In genomic region chr5:30825821-30826220, GRCm38 (mm10) we compare ENCODE assay signal across 15 mouse cellular contexts. TPM values are rescaled to one million over a fixed set of nuclear protein-coding genes. Genes with fewer than 3 reads are reported as not detected.
DNase-seq lines count a peak whose midpoint lies in the region; ATAC-seq and TF ChIP-seq lines count a peak whose summit lies in the region.
"Had no signal": no experiment of that assay in that cellular context is flagged by ENCODE, and none has a peak within 500 bp of the region (broad histone marks: within the 10 kb centered on the region; RNA-seq: fewer than 3 reads in every experiment).

No protein-coding gene starts in this region.

- H3K27ac ChIP-seq in layer of hippocampus, adult 2 months = peak overlapping the region; percentile 40
- no peak overlapping the region for H3K27ac ChIP-seq in stomach, embryonic 16.5 days (ENCODE audit: low read length)
- no peak overlapping the region for H3K27ac ChIP-seq in stomach, postnatal 0 days (replicated peaks)
- no peak overlapping the region for H3K27ac ChIP-seq in neural tube, embryonic 15.5 days (replicated peaks)
- H3K27ac ChIP-seq: limb, embryonic 12.5 days; neural tube, embryonic 13.5 days had no signal

- no peak for DNase-seq in cerebellum, postnatal 4 days (ENCODE audit: low spot score in 2 of 2)
- no peak for DNase-seq in layer of hippocampus, adult 2 months (ENCODE audit: low spot score in 2 of 2)
- no peak for DNase-seq in layer of hippocampus, adult 8-10 months (ENCODE audit: low spot score in 2 of 2)
- no peak for DNase-seq in stomach, postnatal 0 days (ENCODE audit: low spot score)
- DNase-seq in adrenal gland, adult (ENCODE audit: inconsistent age in 2 of 2, low spot score in 1 of 2) = no peak
- DNase-seq: kidney, adult 2 months; lung, postnatal 36 days; thymus, adult 2 months had no signal

- H3K4me3 ChIP-seq in layer of hippocampus, adult 2 months = no peak overlapping the region
- no peak overlapping the region for H3K4me3 ChIP-seq in stomach, embryonic 16.5 days (replicated peaks; ENCODE audit: low read length)
- H3K4me3 ChIP-seq in stomach, postnatal 0 days (ENCODE audit: low read depth, low read length) = no peak overlapping the region
- H3K4me3 ChIP-seq in neural tube, embryonic 15.5 days (replicated peaks) = no peak overlapping the region
- H3K4me3 ChIP-seq: limb, embryonic 12.5 days; neural tube, embryonic 13.5 days had no signal

- WGBS in stomach, embryonic 16.5 days = 70% methylated on average over 6 of the region's 6 CpGs
- 59% methylated on average over 6 of the region's 6 CpGs for WGBS in stomach, postnatal 0 days
- WGBS in neural tube, embryonic 15.5 days = 74% methylated on average over 6 of the region's 6 CpGs

- H3K27me3 ChIP-seq in stomach, embryonic 16.5 days (ENCODE audit: control insufficient read depth, insufficient read depth, low read length) = no peaks in the 10 kb centered on the region
- no peaks in the 10 kb centered on the region for H3K27me3 ChIP-seq in stomach, postnatal 0 days (ENCODE audit: control insufficient read depth, insufficient read depth, low read length)
- no peaks in the 10 kb centered on the region for H3K27me3 ChIP-seq in neural tube, embryonic 15.5 days (replicated peaks)
- H3K27me3 ChIP-seq: limb, embryonic 12.5 days; neural tube, embryonic 13.5 days had no signal

- no peaks in the 10 kb centered on the region for H3K36me3 ChIP-seq in stomach, embryonic 16.5 days (ENCODE audit: control insufficient read depth, insufficient read depth, low read length)
- H3K36me3 ChIP-seq in stomach, postnatal 0 days (ENCODE audit: control insufficient read depth, insufficient read depth, low read length) = no peaks in the 10 kb centered on the region
- H3K36me3 ChIP-seq in neural tube, embryonic 15.5 days = no peaks in the 10 kb centered on the region
- H3K36me3 ChIP-seq: limb, embryonic 12.5 days; neural tube, embryonic 13.5 days had no signal

- TF ChIP-seq CTCF in layer of hippocampus, adult 2 months (conservative IDR thresholded peaks at IDR 0.05) = no peak
- no peak for TF ChIP-seq CTCF in stomach, postnatal 0 days (IDR thresholded peaks at IDR 0.05; ENCODE audit: low read depth)

- no peak for TF ChIP-seq EP300 in stomach, postnatal 0 days (optimal IDR thresholded peaks at IDR 0.05)

- H3K9ac ChIP-seq in stomach, embryonic 16.5 days (ENCODE audit: low read length) = 0 out of 2 replicates have a peak overlapping the region, but pooled peaks have one; percentile 7
- H3K9ac ChIP-seq in stomach, postnatal 0 days (ENCODE audit: low read length) = no peak overlapping the region
- no peak overlapping the region for H3K9ac ChIP-seq in neural tube, embryonic 15.5 days (replicated peaks)
- H3K9ac ChIP-seq: limb, embryonic 12.5 days; neural tube, embryonic 13.5 days had no signal

- peak; percentile 56; the same call in 1 of the 2 replicates for ATAC-seq in cerebellum, adult (ENCODE audit: insufficient number of reproducible peaks, low FRiP score, low TSS enrichment)
- ATAC-seq in stomach, embryonic 16.5 days (ENCODE audit: insufficient read depth, low FRiP score) = no peak
- ATAC-seq in stomach, postnatal 0 days (ENCODE audit: low FRiP score, low TSS enrichment) = no peak
- no peak for ATAC-seq in neural tube, embryonic 15.5 days (ENCODE audit: low FRiP score)

- no peak overlapping the region for H3K4me2 ChIP-seq in stomach, embryonic 16.5 days (ENCODE audit: low read depth, low read length)
- no peak overlapping the region for H3K4me2 ChIP-seq in stomach, postnatal 0 days (replicated peaks; ENCODE audit: low read depth)
- no peak overlapping the region for H3K4me2 ChIP-seq in neural tube, embryonic 15.5 days
- H3K4me2 ChIP-seq: limb, embryonic 12.5 days; neural tube, embryonic 13.5 days had no signal

- H3K4me1 ChIP-seq in stomach, embryonic 16.5 days (ENCODE audit: control insufficient read depth, insufficient read depth, low read length) = no peaks in the 10 kb centered on the region
- no peaks in the 10 kb centered on the region for H3K4me1 ChIP-seq in stomach, postnatal 0 days (replicated peaks; ENCODE audit: control insufficient read depth, insufficient read depth)
- H3K4me1 ChIP-seq in neural tube, embryonic 15.5 days = peaks cover 6% of the 10 kb centered on the region; the same call in 1 of the 2 replicates
- H3K4me1 ChIP-seq: limb, embryonic 12.5 days had no signal

- H3K9me3 ChIP-seq in stomach, embryonic 16.5 days (replicated peaks; ENCODE audit: control insufficient read depth, low read length) = no peaks in the 10 kb centered on the region
- H3K9me3 ChIP-seq in stomach, postnatal 0 days (ENCODE audit: control insufficient read depth, low read length) = no peaks in the 10 kb centered on the region
- no peaks in the 10 kb centered on the region for H3K9me3 ChIP-seq in neural tube, embryonic 15.5 days (replicated peaks)
- H3K9me3 ChIP-seq: limb, embryonic 12.5 days; neural tube, embryonic 13.5 days had no signal

RNA-seq across cellular contexts. Expression of gene Mapre3, which starts 11.4 kb away (rescaled TPM):
- 100 to 1,000 TPM; 231 to 237 TPM for total RNA-seq in layer of hippocampus, adult 2 months (2021)
- total RNA-seq in layer of hippocampus, adult 8-10 months (2022) = 100 to 1,000 TPM; 225 to 231 (median 227) TPM
- 15.1 and 20.0 TPM in 2 replicates for polyA plus RNA-seq in stomach, embryonic 16.5 days (2015; fragmentation: Nextera tagmentation; extraction: Ambion mirVana)
- 14.1 and 15.5 TPM in 2 replicates for polyA plus RNA-seq in stomach, postnatal 0 days (2015; fragmentation: Nextera tagmentation; extraction: Ambion mirVana)
- 135 and 164 TPM in 2 replicates for polyA plus RNA-seq in neural tube, embryonic 15.5 days (2015; fragmentation: Nextera tagmentation; extraction: Ambion mirVana)
- total RNA-seq: granulocyte monocyte progenitor cell, adult 5-6 weeks; monocyte, adult 5-6 weeks had no signal

RNA-seq across cellular contexts. Expression of gene Tmem214, which starts 42.0 kb away (rescaled TPM):
- total RNA-seq in layer of hippocampus, adult 2 months (2021) = 10 to 100 TPM; 60.8 to 63.2 TPM
- 10 to 100 TPM; 54.0 to 81.0 (median 67.7) TPM for total RNA-seq in layer of hippocampus, adult 8-10 months (2022)
- 85.7 and 93.7 TPM in 2 replicates for polyA plus RNA-seq in stomach, embryonic 16.5 days (2015; fragmentation: Nextera tagmentation; extraction: Ambion mirVana)
- 57.3 and 58.7 TPM in 2 replicates for polyA plus RNA-seq in stomach, postnatal 0 days (2015; fragmentation: Nextera tagmentation; extraction: Ambion mirVana)
- 69.9 and 71.2 TPM in 2 replicates for polyA plus RNA-seq in neural tube, embryonic 15.5 days (2015; fragmentation: Nextera tagmentation; extraction: Ambion mirVana)
